Mouse (Mus musculus) gastrocnemius, postnatal 25 days (tissue): ENCODE data around the gene Sigirr. TPM values are rescaled to one million over a fixed set of nuclear protein-coding genes. Genes with fewer than 3 reads are reported as not detected.

ENCODE experiments used
- DNase-seq: peaks from one replicate; pipeline ENCODE4 v3.0.0; 2022
- long read RNA-seq, 2 experiments: library from polyadenylated mRNA; stranded (forward); transcript quantifications; one replicate each; pipeline ENCODE4 v2.0.0; 2021
- total RNA-seq, 2 experiments: library from RNA; stranded (reverse); gene quantifications; 1 replicate in 1 of 2; 2 replicates in 1 of 2; pipeline ENCODE4 v1.2.3; 2021

Gene Sigirr
- total RNA-seq = 1 to 10 TPM; 1.4 to 2.4 TPM
- long read RNA-seq, experiment 1, partial matches to known transcripts = 0 of 5 reads
- long read RNA-seq, experiment 1, other reads (novel, unspliced or antisense) = 5 of 5 reads
- long read RNA-seq, experiment 2, partial matches to known transcripts = 0 of 4 reads
- long read RNA-seq, experiment 2, other reads (novel, unspliced or antisense) = 4 of 4 reads

DNA sequence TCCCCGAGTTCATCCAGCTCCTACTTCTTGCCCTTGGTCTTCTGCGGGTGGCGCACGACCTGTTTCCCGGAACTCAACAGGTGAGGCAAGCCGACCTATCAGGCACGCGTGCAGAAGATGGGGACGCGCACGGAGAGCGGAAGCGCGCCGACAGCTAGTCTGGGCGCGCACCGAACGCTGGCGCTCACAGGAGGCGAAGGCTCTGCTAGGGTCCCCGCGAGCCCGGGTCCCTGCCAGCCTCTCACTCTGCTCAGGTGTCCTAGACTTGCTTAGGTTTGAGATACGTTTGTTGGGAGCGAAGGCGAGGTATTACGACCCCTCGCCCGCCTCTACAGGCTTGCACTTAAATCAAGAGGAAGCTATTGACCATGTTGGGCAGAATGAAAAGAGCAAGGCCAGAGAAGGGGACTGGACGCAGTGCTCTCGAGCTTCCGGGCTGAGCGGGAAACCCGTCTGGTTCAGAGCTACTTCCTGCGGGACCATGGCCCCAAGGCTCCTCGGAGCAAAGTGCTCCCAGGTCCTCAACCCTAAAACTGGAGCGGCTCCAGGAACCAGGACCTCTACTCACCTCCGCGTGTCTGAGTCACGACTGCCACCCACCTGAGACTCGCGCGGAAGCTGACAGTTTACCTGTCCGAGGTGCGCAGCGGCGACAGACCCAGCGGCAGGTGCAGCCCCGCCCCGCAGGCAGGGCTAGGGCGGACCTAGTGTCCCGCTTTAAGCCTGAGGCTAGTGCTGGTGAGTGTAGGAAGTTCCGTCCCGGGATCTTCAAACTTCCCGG lies at the start of gene Sigirr:
Gene Sigirr (minus strand): TSS at position 662 of the 781 bp plus-strand sequence.
- DNase-seq = no peak

DNA sequence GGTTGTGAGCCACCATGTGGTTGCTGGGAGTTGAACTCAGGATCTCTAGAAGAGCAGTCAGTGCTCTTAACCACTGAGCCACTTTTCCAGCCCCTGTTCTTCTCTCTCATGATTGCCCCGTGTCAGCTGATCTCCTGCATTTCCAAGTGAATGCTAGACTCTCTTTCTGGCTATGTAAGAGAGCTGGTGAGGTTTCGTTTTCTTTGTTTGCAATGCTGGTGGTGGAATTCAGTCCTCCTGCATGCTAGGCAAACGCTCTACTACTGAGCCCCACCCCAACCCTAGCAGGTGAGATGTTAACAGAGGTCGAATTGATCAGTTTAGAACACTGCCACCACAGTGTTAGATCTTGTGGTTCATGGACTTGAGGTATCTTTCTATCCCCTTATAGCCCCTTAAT lies 48.3 kb upstream of the Sigirr start:
- DNase-seq = no peak

DNA sequence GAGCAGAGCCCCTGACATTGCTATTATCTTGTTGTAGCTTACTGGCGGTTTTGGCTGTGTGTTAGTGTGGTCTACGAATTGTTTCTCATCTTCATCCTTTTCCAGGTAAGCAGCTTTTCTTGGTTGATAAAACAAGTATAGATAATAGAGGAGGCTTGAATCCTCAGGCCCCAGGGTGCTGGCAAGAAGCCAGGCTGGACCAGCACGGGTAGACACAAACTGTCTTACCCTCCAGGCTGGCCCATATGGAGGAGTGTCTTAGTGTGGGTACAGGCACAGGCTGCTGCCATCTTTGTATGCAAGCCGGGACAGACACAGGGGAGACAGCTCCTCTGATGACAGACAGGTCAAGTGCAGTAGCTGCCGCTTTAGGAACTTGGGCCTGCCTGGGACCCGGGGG lies 46.7 kb upstream of the Sigirr start:
- DNase-seq = no peak

DNA sequence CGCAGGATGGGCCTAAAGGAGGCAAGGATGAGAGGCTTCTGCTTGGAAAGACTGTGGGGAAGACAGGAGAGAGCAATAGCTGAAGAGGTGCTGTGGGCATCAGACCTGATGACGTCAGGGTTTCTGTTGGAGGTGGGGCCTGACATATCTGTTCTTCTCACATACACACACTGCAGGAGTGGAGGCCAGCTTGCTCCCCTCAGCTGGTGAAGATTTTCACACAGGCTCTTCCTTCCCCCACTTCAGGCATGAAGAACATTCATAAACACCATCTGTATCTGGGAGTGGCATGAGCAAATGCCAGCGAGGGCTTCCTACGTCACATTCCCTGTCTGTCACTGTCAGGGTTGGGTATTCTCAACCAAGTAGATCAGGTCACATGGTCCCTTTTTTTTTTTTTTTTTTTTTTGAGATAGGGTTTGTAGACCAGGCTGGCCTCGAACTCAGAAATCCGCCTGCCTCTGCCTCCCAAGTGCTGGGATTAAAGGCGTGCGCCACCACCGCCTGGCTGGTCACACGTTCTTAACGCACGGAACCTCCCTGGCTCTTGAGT lies 45.7 kb upstream of the Sigirr start:
- DNase-seq = no peak

DNA sequence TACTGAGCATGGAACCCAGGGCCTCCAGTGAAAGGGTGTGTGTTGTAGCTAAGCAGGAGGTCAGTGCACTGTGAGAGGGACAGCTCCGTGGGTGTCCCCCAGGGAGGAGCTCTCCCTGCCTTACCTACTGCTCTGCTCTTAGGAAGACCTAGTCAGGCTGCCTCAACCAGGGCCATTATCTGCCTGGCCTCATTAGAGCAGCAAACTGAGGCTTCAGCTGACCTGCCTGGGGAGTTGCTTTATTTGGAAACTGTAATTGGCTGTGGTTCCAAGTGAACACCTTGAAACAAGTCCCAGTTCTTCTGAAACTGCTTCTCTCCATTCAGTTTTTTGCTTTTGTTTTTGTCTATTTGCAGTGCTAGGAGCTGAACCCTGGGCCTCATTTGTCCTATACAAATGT lies 45.0 kb upstream of the Sigirr start:
- DNase-seq = no peak

DNA sequence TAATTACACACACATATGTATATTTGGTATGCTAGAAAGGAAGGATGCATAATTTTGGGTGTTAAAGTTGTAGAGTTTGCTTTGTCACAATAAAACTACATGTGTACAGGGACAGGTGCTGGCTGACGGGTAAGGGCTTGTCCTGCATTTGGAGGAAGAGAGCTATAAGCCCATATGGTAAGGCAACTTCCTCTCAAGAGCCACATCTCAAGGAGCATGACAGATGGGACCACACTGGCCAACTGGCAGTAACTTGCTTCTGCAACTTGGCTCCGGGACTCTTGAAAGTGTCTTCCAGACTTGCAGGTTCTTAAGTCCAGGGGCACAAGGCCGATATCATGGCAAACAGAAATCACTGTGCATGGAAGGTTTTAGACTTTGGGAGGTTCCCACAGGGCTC lies 44.3 kb upstream of the Sigirr start:
- no peak for DNase-seq

DNA sequence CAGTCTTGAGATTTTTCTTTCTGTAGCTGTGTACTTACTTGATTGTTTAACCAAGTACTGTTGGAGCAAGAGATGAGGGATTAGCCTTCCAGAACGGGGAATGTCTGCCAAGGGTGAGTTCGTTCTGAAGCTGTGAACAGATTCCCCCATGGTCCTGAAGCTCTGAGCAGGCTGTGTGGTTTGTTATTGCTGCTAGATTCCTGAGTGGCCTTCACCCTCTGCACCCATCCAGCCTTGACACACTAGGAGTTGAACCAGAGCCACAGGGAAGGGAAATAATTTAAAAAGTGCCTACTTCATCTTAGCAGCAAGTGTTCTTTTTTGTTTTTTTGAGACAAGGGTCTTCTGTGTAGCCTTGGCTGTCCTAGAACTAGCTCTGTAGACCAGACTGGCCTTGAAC lies 43.5 kb upstream of the Sigirr start:
- DNase-seq = no peak

DNA sequence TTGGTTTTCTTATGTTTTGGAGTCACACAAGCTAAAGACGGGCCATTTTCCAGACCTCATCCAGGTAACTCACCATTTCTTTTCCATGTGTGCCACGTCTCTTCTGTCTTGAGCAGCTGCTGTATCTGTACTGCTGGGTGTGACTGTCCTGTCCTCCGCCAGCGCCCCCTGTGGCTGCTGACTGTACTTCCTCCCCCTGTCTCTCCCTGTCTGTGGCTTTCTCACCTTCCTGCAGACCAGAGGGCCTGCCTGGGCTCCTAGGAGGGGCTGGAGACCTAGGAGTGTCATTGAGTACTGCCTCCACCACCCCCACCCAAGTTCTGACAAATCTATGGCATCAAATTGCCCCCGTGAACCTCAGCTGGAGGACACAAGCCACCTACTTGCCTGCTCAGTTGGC lies 42.7 kb upstream of the Sigirr start:
- DNase-seq = peak; percentile 23

DNA sequence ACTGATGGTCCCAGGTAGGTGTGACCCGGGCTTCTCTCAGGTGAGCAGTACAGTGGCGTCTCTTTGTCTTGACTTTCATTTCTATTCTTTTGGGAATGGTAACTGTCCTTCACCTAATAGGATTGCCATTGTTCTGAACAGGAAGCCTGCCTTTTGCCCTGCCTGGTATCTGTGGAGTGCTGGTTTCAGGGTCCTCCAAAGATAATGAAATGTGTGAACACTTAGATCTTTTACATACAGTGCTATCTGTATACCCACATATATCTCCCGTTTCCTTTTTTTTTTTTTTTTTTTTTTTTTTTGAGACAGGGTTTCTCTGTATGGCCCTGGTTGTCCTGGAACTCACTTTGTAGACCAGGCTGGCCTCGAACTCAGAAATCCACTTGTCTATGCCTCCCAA lies 41.0 kb upstream of the Sigirr start:
- no peak for DNase-seq

DNA sequence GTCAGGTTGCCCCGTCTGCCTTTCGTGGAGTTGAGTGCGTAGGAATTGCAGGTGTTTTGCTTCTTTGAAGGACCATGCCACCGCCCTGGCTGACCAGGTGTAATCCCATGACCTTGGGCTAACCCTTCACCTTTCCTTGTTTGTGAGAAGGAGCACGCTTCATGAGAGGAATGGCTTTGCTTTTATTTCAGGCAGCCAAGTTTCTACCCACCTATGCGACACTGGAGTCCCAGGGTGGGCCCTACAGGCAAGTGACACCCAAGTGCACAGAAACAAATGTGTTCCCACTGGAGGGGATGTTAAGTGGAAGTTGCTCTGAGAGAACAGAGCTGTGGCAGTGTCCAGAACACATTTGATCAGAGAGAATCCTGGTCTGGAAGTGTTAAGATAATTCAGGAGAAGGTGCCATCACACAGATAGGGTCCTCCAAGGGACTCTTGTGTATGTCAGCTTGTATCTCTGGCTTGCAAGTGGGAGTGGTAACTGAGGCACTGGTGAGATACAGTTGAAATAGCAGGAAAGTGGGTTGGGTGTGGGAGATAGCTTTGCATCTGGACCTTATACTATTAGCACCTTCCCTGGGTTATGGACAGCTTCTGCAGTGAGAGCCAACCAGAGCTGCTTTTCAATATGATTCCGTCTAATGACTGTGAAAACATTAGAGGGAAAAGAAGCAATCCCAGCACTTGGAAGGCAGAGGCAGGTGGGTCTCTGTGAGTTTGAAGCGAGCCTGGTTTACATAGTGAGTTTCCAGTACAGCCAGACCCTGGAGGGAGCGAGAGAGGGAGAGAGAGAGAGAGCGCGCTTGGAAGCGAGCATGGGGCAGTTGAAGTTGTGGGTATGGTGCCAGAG lies 31.8 kb upstream of the Sigirr start:
- DNase-seq = no peak

DNA sequence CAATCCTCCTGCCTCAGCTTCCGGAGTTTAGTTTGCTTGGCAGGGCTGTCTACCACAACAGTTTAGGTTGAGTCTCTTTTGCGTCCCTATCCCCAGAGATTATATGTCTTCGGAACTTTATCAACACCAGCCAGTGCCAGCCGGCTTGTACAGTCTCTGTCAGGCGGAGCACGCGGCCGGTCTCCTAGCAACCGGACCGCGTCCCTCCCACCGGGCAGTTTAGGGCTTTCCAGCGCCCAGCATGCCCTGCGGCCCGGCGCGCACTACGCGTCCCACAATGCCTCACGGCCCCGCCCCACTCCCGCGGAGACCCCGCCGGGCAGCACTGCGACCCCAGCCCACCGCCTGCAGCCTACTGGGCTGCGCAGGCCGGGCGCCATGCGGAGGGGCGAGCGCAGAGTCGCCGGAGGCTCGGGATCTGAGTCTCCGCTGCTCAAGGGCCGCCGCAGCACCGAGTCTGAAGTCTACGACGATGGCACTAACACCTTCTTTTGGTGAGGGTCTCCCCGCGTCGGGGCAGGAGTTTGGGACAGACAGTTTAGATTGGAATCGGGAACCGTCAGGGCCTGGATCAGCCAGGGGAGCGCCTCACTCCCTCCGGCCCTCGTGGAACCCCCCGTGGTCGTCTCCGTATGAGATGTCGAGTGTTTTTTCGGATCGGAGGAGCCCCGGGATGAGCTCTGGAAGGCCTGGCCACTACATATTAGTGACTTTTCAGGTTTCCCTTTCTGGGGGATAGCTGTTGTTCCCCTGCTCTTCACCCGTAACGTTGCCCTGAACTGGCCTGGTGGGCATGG lies 30.9 kb upstream of the Sigirr start:
- DNase-seq = peak; percentile 83

DNA sequence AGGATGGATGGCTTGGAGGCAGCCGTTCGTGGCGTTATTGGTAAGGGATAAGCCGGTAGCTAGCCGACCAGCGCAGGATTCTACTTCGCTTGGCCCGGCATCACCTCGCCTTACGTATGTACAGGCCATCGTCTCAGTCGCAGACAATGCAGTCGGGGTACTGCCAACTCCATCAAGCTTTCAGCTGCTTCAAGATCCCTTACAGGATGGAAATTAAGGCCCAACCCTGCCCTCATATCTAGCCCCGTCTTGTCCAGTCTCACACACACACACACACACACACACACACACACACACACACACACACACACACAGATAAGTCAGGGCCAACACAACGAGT lies 23.1 kb upstream of the Sigirr start:
- no peak for DNase-seq

DNA sequence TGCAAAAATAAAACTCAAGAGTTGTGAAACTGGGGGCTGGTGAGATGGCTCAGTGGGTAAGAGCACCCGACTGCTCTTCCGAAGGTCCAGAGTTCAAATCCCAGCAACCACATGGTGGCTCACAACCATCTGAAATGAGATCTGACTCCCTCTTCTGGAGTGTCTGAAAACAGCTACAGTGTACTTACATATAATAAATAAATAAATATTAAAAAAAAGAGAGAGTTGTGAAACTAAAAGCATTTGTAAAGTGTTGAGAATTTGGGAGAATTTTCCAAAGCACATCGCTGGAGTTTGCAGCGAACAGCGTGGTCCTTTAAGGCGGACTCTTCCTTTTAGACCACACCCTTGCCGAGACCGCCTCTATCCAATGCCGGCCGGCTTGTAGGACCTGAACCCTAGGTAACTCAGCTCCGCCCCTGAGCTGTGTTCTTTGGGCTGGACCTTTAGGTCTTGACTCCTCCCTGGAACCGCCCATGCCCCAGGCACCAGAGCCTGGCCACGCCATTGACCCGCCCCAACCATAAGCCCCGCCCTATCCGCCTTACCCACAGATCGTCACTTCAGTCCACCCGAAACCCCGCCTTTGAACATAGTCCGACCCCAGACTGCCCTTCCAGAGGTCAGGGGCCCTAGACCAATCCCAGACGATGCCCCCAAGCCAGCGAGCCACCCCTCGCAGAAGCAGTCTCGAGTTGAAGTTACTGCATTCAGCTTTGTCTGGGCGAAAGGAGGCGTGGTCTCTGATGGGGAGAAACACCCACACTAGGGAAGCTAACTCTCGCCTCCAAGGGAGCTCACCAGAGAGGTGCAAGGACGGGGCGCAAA lies 22.5 kb upstream of the Sigirr start:
- DNase-seq = peak; percentile 94

DNA sequence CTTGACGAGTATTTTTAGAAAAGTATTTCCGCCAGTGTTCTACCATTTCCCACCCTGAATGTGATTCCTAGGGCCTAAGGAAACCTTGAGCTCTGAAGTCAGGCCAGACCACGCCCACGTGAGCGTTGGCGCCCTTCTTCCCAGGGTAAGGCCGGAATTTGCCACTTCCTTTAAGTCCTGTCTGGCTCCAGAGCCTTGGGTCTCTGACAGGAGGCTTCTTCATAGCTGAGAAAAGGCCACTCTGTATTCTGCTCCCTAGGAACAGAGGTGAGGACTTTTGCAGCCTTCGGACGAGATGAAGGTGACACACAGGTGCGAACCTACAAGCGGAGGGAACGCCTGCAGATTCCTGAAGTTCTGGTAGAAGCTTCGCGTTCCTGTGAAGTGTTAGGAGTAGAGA lies 21.9 kb upstream of the Sigirr start, which contains the start of gene Ptdss2:
Gene Ptdss2 (plus strand): TSS at position 138 of the 400 bp plus-strand sequence.
- DNase-seq = peak; percentile 29

DNA sequence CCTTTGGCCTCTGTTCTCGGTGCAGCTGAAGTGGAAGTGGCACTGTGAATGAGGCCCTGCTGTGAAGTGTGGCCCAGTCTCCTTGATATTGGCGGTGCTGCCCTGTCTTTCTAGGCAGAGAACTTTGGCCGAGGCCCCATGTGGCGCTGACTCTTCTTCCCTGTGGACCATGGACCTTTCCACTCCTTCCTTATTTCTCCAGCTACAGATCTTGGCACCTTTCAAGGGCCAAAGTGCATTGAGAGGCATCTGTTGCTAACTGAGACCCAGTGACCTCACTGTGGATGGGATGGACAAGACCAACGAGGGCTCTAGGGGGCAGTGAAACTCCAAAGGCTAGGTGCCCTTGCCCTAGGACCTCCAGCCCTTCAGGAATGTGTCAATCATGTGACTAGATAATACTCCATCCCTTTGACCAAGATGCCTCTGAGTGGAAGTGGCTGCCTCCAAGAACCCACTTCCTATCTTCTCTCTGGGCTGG lies 20.7 kb upstream of the Sigirr start:
- DNase-seq = no peak

DNA sequence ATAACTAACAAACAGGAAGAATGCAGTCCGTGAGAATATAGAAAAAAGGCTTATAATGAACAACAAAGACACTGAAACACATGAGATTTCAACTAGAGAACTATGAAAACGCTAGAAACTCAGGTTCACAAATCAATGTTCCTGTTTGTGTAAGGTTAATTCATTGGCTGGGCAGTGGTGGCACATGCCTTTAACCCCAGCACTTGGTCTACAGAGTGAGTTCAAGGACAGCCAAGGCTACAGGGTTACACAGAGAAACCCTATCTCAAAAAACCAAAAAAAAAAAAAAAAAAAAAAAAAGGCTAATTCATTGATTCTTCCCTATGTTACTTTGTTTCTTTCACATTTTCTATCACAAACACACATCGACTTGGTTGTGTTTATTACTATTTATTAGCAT lies 20.2 kb upstream of the Sigirr start:
- no peak for DNase-seq

DNA sequence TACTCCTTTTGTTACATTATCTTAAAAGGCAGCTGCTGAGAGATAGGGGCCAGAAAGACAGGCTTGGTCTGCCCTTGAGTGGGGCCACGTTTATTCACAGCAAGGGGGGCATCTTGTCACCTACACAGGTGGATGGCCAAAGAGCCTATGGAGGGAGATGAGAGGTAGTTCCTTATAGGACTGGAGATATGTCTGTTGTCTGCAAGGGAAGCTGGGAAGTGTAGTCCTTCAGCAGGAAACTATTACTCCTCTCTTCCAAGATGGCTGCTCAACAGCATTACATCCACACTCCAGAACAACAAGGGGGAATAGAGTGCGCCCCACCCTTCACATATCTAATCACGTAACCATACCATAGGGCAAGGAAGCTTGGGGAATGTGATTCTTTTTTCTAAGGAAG lies 19.1 kb upstream of the Sigirr start:
- DNase-seq = no peak

DNA sequence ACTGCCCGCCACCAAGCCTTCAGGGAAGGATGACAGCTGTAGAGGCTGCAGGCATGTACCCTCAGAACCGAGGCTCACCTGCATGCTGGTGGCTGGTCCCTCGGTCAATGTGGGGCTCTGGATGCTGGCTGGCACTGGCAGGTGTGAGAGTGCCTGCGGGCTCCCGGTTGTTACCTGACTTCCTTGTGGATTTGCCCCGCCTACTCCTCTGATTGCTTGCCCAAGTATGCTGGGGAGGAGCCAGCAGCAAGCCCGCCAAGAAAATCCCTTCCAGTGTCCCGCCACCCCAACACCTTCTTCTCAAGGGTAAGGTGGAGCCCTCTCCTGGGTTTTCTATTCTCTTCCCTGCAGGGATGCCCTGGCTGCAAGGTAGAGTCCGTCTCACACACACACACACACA lies 17.3 kb upstream of the Sigirr start, which contains the start of gene Ano9:
Gene Ano9 (minus strand): TSS at position 171 of the 400 bp plus-strand sequence.
- DNase-seq = no peak

DNA sequence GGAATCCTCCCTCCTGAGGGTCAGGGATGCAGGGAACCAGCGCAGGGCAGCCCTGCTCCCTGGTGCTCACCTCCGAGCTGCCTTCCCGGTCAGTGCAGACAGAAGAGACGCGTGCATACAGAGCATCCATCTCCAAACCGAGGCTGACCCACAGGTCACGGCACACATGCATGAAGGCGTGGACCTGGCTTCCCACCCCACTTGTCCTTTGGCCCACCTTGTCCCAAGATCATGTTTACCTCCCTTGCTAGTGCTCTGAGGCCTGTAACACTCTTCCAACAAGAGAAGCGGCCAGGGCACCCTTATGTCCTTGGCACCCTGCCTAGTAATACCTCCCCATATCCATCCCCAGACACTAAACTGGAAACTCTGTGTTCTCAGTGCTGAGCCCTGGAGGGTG lies 15.5 kb upstream of the Sigirr start:
- DNase-seq = no peak

DNA sequence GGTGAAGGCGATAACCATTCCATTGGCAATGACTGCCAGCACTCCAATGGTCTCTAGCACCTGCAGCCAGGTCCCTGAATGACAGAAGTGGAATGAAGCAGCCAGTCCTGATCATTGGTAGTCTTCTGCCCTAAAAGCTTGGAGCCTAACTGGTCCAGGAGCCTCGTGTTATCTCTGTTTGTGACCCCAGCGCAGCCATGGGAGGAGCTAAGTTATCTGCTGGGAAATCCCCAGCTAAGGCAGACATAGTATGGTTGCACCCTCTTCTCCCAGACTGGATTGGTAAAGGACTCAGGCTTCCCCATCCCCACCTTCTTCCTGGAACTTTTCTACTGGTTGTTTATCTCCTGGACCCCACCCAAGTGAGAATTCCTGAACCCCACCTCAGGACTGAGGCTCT lies 2.8 kb upstream of the Sigirr start:
- DNase-seq = no peak

DNA sequence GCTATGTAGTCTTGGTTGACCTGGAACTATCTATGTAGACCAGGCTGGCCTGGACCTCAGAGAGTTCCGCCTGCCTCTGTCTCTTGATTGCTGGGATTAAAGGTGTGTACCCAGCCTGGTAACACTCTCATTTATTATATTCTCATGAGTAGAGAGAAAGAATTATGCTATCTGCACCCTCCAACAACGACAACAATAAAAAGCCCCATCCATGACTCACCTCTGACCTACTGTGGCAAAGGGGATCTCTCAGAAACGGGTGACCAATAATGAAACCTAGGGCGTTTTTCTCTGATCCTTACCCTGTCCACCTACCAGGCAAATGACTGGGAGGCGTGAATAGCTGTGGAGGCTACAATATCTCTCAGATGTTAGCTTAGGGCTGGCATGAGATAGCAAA lies 3.2 kb downstream of the Sigirr start:
- no peak for DNase-seq
